Mouse (Mus musculus) heart, postnatal 0 days (tissue): ENCODE measurements around the gene Pax7. TPM values are rescaled to one million over a fixed set of nuclear protein-coding genes. Genes with fewer than 3 reads are reported as not detected.

Experiments used
- ATAC-seq: fragments of 200-750 bp; cut with Nextera tagmentation; 2 replicates; pipeline ENCODE4 v1.8.0; 2017; ENCODE audit warnings: low read depth, moderate number of reproducible peaks, moderate library complexity; ENCODE audit not compliant: insufficient read depth
- DNase-seq: peaks from one replicate; pipeline ENCODE4 v3.0.0-alpha.2; 2016; ENCODE audit warnings: low spot score
- H3K27ac ChIP-seq: fragments of 300-500 bp; sonication (generic); 2 replicates; pipeline ENCODE4 v1.5.1; 2014; ENCODE audit warnings: low read depth, mild to moderate bottlenecking
- H3K27me3 ChIP-seq: fragments of 300-500 bp; sonication (generic); 2 replicates; pipeline ENCODE4 v1.6.1; 2014; ENCODE audit warnings: low read length, mixed read lengths; ENCODE audit not compliant: control insufficient read depth, insufficient read depth
- H3K36me3 ChIP-seq: fragments of 300-500 bp; sonication (generic); replicated peaks from 2 replicates; pipeline ENCODE4 v1.6.1; 2014; ENCODE audit warnings: low read length, mixed read lengths; ENCODE audit not compliant: control insufficient read depth, insufficient read depth
- H3K4me1 ChIP-seq: fragments of 300-500 bp; sonication (generic); 2 replicates; pipeline ENCODE4 v1.6.1; 2014; ENCODE audit warnings: antibody characterized with exemption; ENCODE audit not compliant: control insufficient read depth, insufficient read depth
- H3K4me2 ChIP-seq: fragments of 300-500 bp; sonication (generic); 2 replicates; pipeline ENCODE4 v1.6.1; 2014; ENCODE audit warnings: low read depth, mild to moderate bottlenecking, low read length, moderate library complexity
- H3K4me3 ChIP-seq: fragments of 300-500 bp; sonication (generic); 2 replicates; pipeline ENCODE4 v1.5.1; 2014; ENCODE audit warnings: low read depth, low read length
- H3K9ac ChIP-seq: fragments of 300-500 bp; sonication (generic); replicated peaks from 2 replicates; pipeline ENCODE4 v1.6.1; 2014; ENCODE audit warnings: low read depth, low read length, mixed read lengths
- H3K9me3 ChIP-seq: fragments of 300-500 bp; sonication (generic); replicated peaks from 2 replicates; pipeline ENCODE4 v1.6.1; 2016; ENCODE audit warnings: low read length; ENCODE audit not compliant: control insufficient read depth
- CTCF ChIP-seq: IDR thresholded peaks from 2 replicates; pipeline ENCODE4 v1.5.1; 2016; ENCODE audit warnings: antibody characterized with exemption, control low read depth, low read depth
- EP300 ChIP-seq: IDR thresholded peaks from 2 replicates; pipeline ENCODE4 v1.6.1; 2016; ENCODE audit warnings: antibody characterized with exemption, low read depth
- WGBS: fragments of 180-500 bp; shearing (Covaris S2); extraction: QIAGEN DNeasy Blood & Tissue Kit; methylation state at CpG from one replicate; pipeline ENCODE4 v1.1.7; 2014; 5-methylcytosine and 5-hydroxymethylcytosine counted together
- polyA plus RNA-seq: library from polyadenylated mRNA; unstranded; fragments of >200 nt; fragmentation: Nextera tagmentation; extraction: Ambion mirVana; gene quantifications from 2 replicates; pipeline ENCODE4 v1.2.1, GENCODE M21; 2015
- total RNA-seq: library from RNA; depleted of rRNA; stranded (reverse); fragments of >200 nt; gene quantifications from 2 replicates; pipeline ENCODE4 v1.2.3, GENCODE M21; 2014; ENCODE audit warnings: low replicate concordance

The Pax7 gene
- total and polyA plus RNA-seq, 2 experiments from 2014 or later: not detected

DNA sequence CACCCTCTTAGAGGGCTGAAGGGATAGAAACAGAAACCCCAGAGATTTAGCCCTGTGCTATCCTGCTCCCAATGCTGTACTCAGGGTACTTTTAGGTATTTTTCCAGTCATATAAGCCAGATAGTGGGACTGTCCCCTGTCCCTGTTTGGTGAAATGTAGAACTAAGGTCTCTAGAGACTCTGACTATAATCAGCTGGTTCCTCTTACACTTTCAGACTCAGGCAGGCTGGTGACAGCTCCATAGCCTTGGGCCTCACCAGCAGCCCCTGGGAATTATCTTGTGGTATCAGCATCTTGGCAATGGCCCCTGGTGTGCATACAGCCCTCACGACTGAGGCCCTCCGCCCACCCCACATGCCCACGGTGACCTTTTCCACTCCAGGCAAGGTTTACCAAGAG is 89.7 kb downstream of the Pax7 start:
- Histone ChIP-seq H3K27ac (no peak overlapping the region), H3K27me3 (no peaks in the 10 kb centered on the region), H3K4me3 (no peak overlapping the region), H3K9me3 (no peaks in the 10 kb centered on the region), H3K4me1 (no peaks in the 10 kb centered on the region), H3K9ac (no peak overlapping the region), H3K36me3 (no peaks in the 10 kb centered on the region), H3K4me2 (no peak overlapping the region)
- DNase-seq (no peak), ATAC-seq (no peak)
- 36% methylated on average over 3 of the region's 3 CpGs for WGBS
- TF ChIP-seq EP300 (no peak), CTCF (no peak)

DNA sequence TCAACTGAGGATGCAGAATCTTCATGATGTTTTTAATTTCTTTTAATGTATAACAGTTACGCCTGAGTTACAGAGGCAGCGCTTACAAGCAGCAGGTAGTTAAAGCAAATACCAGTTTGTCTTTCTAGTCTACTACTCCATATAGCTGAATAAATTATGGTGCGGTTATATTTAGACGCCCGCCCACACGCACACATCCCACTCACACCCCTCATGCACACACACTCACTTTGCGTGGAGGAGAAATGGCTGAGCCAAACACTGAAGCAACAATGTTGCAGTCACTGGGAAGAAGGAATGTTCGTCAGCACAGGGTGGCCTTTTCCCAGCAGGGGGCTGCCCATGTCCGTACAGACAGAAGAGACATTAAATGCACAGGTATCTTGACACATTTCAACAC is 96.3 kb downstream of the Pax7 start:
- Histone ChIP-seq H3K27me3 (no peaks in the 10 kb centered on the region), H3K9me3 (no peaks in the 10 kb centered on the region), H3K36me3 (no peaks in the 10 kb centered on the region), H3K4me1 (no peaks in the 10 kb centered on the region), H3K4me2 (no peak overlapping the region), H3K4me3 (no peak overlapping the region), H3K9ac (no peak overlapping the region), H3K27ac (no peak overlapping the region)
- ATAC-seq (no peak), DNase-seq (no peak)
- 77% methylated on average over 9 of the region's 9 CpGs for WGBS
- TF ChIP-seq EP300 (no peak), CTCF (no peak)

DNA sequence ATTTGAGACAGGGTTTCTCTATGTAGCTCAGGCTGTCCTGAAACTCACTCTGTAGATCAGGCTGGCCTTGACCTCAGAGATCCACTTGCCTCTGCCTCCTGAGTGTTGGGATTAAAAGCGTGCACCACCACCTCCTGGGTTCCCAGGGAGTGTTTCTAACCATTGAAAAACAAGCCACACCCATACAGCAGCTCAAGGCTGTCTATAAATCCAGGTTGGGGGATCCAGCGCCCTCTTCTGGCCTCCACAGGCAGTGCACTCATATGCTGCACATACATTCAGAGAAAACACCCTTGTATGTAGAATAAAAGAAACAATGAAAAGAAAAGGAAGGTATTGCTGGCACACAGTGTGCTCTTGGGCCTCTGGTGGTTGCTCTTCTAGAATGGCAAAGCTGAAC is 106.2 kb downstream of the Pax7 start:
- peaks cover 15% of the 10 kb centered on the region; the same call in 1 of the 2 replicates for H3K27me3 ChIP-seq
- WGBS: 61% methylated on average over 2 of the region's 2 CpGs
- DNase-seq (no peak), ATAC-seq (no peak)
- no peaks in the 10 kb centered on the region for H3K4me1 ChIP-seq
- H3K36me3 ChIP-seq: no peaks in the 10 kb centered on the region
- 0 out of 2 replicates have a peak, but pooled peaks cover 6% of the 10 kb centered on the region for H3K9me3 ChIP-seq
- no peak overlapping the region for H3K4me3 ChIP-seq
- no peak overlapping the region for H3K9ac ChIP-seq
- no peak overlapping the region for H3K27ac ChIP-seq
- TF ChIP-seq EP300 (no peak), CTCF (no peak)
- H3K4me2 ChIP-seq: no peak overlapping the region

DNA sequence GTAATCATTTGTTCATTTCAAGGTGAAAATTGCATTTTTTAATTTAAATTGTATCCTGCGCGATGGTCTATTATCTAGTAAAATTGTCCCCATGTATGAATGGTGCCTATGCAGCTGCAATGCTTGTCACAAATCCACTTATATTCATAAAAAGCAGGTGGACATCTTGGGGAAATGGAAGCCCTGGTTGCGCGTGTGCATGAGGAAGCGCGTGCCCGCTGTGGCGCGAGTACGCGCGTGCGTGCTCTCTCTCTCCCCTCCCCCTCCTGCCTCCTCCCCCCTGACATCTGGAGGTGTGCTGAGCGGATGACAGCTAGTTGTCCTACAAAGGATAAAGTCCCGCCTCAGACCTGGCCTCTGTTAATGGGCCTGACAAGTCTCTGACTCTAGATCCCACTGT is 107.9 kb downstream of the Pax7 start:
- H3K4me2 ChIP-seq: no peak overlapping the region
- ATAC-seq: no peak
- H3K27me3 ChIP-seq: peaks cover 15% of the 10 kb centered on the region; the same call in 1 of the 2 replicates
- H3K9me3 ChIP-seq: 0 out of 2 replicates have a peak, but pooled peaks cover 6% of the 10 kb centered on the region
- H3K4me3 ChIP-seq: no peak overlapping the region
- no peaks in the 10 kb centered on the region for H3K4me1 ChIP-seq
- WGBS: 50% methylated on average over 15 of the region's 15 CpGs
- no peak overlapping the region for H3K27ac ChIP-seq
- TF ChIP-seq CTCF (no peak), EP300 (no peak)
- DNase-seq: no peak
- no peak overlapping the region for H3K9ac ChIP-seq
- no peaks in the 10 kb centered on the region for H3K36me3 ChIP-seq

GRCm38 (mm10) chr4:139724296-139724695 is 109.0 kb downstream of the Pax7 start:
- 46% methylated on average over 4 of the region's 4 CpGs for WGBS
- Histone ChIP-seq H3K27me3 (peaks cover 15% of the 10 kb centered on the region; the same call in 1 of the 2 replicates), H3K27ac (no peak overlapping the region), H3K4me1 (no peaks in the 10 kb centered on the region), H3K4me2 (no peak overlapping the region), H3K4me3 (no peak overlapping the region), H3K9ac (no peak overlapping the region), H3K9me3 (0 out of 2 replicates have a peak, but pooled peaks cover 6% of the 10 kb centered on the region), H3K36me3 (no peaks in the 10 kb centered on the region)
- ATAC-seq: no peak
- TF ChIP-seq EP300: no peak
- no peak for DNase-seq

GRCm38 (mm10) chr4:139718978-139719377 is 114.3 kb downstream of the Pax7 start:
- H3K4me3 ChIP-seq: no peak overlapping the region
- DNase-seq (no peak), ATAC-seq (no peak)
- H3K4me2 ChIP-seq: no peak overlapping the region
- no peak overlapping the region for H3K9ac ChIP-seq
- no peak overlapping the region for H3K27ac ChIP-seq
- no peaks in the 10 kb centered on the region for H3K36me3 ChIP-seq
- no peaks in the 10 kb centered on the region for H3K9me3 ChIP-seq
- no peaks in the 10 kb centered on the region for H3K4me1 ChIP-seq
- H3K27me3 ChIP-seq: 0 out of 2 replicates have a peak, but pooled peaks cover 4% of the 10 kb centered on the region
- 65% methylated on average over 5 of the region's 5 CpGs for WGBS
- no peak for TF ChIP-seq CTCF
- TF ChIP-seq EP300: no peak
